16 mouse cellular contexts compared by ENCODE assay signal in genomic region chr13:99593846-99594813, GRCm38 (mm10).
DNase-seq lines count a peak whose midpoint lies in the region; ATAC-seq and TF ChIP-seq lines count a peak whose summit lies in the region.
"Had no signal": no experiment of that assay in that cellular context is flagged by ENCODE, and none has a peak within 500 bp of the region (broad histone marks: within the 10 kb centered on the region; RNA-seq: fewer than 3 reads in every experiment).

No protein-coding gene starts in this region.

- intact Hi-C loops in gastrocnemius, adult 2 months (cut with DNase I): no loop called here

- H3K27me3 ChIP-seq in forebrain, embryonic 16.5 days (replicated peaks; ENCODE audit: control insufficient read depth, insufficient read depth, low read length): no peaks in the 10 kb centered on the region
- no peaks in the 10 kb centered on the region for H3K27me3 ChIP-seq in midbrain, embryonic 11.5 days (ENCODE audit: control insufficient read depth, insufficient read depth, low read length)
- H3K27me3 ChIP-seq: heart, embryonic 15.5 days; intestine, embryonic 15.5 days had no signal

- no peaks in the 10 kb centered on the region for H3K36me3 ChIP-seq in forebrain, embryonic 16.5 days (ENCODE audit: control insufficient read depth, insufficient read depth)
- H3K36me3 ChIP-seq in midbrain, embryonic 11.5 days (ENCODE audit: control insufficient read depth, insufficient read depth, low read length): no peaks in the 10 kb centered on the region
- H3K36me3 ChIP-seq: heart, embryonic 15.5 days; intestine, embryonic 15.5 days had no signal

- H3K9me3 ChIP-seq in forebrain, embryonic 16.5 days (ENCODE audit: control insufficient read depth, low read length): no peaks in the 10 kb centered on the region
- no peaks in the 10 kb centered on the region for H3K9me3 ChIP-seq in midbrain, embryonic 11.5 days (ENCODE audit: control insufficient read depth, low read length)
- H3K9me3 ChIP-seq: heart, embryonic 15.5 days; intestine, embryonic 15.5 days had no signal

- no peak overlapping the region for H3K4me3 ChIP-seq in layer of hippocampus, adult 2 months
- no peak overlapping the region for H3K4me3 ChIP-seq in forebrain, embryonic 16.5 days (replicated peaks; ENCODE audit: low read length)
- H3K4me3 ChIP-seq in midbrain, embryonic 11.5 days (ENCODE audit: low read depth, low read length): no peak overlapping the region
- no peak overlapping the region for H3K4me3 ChIP-seq in gastrocnemius, adult 2 months
- H3K4me3 ChIP-seq: erythroblast, embryonic 14.5 days; heart, embryonic 15.5 days; intestine, embryonic 15.5 days had no signal

- H3K27ac ChIP-seq in layer of hippocampus, adult 2 months: peak overlapping the region; percentile 85
- no peak overlapping the region for H3K27ac ChIP-seq in forebrain, embryonic 16.5 days (ENCODE audit: low read length)
- peak overlapping the region; percentile 58 for H3K27ac ChIP-seq in midbrain, embryonic 11.5 days (ENCODE audit: low read depth, low read length)
- H3K27ac ChIP-seq in gastrocnemius, adult 2 months: no peak overlapping the region
- H3K27ac ChIP-seq: heart, embryonic 15.5 days; intestine, embryonic 15.5 days had no signal

- WGBS in forebrain, embryonic 16.5 days: 24% methylated on average over 17 of the region's 17 CpGs
- WGBS in midbrain, embryonic 11.5 days: 38% methylated on average over 17 of the region's 17 CpGs

- no peak for TF ChIP-seq CTCF in layer of hippocampus, adult 2 months (conservative IDR thresholded peaks at IDR 0.05)
- no peak for TF ChIP-seq CTCF in gastrocnemius, adult 2 months (IDR thresholded peaks at IDR 0.05)

- DNase-seq in layer of hippocampus, adult 2 months (ENCODE audit: low spot score in 2 of 2): no peak
- no peak for DNase-seq in layer of hippocampus, adult 9-10 months (ENCODE audit: low spot score)
- DNase-seq in midbrain, embryonic 11.5 days (ENCODE audit: low spot score, missing footprints): peak; percentile 89
- peak; percentile 57 for DNase-seq in retina, embryonic 14.5 days (ENCODE audit: low spot score)
- no peak for DNase-seq in MN1 (ENCODE audit: low spot score)
- DNase-seq in gastrocnemius, adult 2 months: no peak
- no peak for DNase-seq in lung, postnatal 10 days
- DNase-seq: gastrocnemius, postnatal 25 days; kidney, postnatal 4 days; lung, postnatal 14 days; spleen, adult 18-20 months had no signal

- peak; percentile 34; the same call in 1 of the 2 replicates for ATAC-seq in forebrain, embryonic 16.5 days
- peak; percentile 86 for ATAC-seq in midbrain, embryonic 11.5 days (ENCODE audit: low FRiP score)
- ATAC-seq: activated CD4-positive, CD25-positive, alpha-beta regulatory T cell, adult 4 months; intestine, embryonic 15.5 days had no signal

- no peak overlapping the region for H3K9ac ChIP-seq in forebrain, embryonic 16.5 days (replicated peaks; ENCODE audit: low read depth, low read length)
- H3K9ac ChIP-seq in midbrain, embryonic 11.5 days (ENCODE audit: low read length): 0 out of 2 replicates have a peak overlapping the region, but pooled peaks have one; percentile 24
- H3K9ac ChIP-seq: heart, embryonic 15.5 days; intestine, embryonic 15.5 days had no signal

- H3K4me1 ChIP-seq in forebrain, embryonic 16.5 days (replicated peaks; ENCODE audit: control insufficient read depth, insufficient read depth, low read length): peaks cover 15% of the 10 kb centered on the region
- H3K4me1 ChIP-seq in midbrain, embryonic 11.5 days (ENCODE audit: control insufficient read depth, insufficient read depth, low read length): peaks cover 19% of the 10 kb centered on the region

- no peak overlapping the region for H3K4me2 ChIP-seq in forebrain, embryonic 16.5 days (ENCODE audit: low read length)
- peak overlapping the region; percentile 19; the same call in 1 of the 2 replicates for H3K4me2 ChIP-seq in midbrain, embryonic 11.5 days
- H3K4me2 ChIP-seq: heart, embryonic 15.5 days; intestine, embryonic 15.5 days had no signal

Comparison
In these comparisons a context has a peak if more than half of its experiments do, and no peak if none do; other contexts are left out.
1. DNase-seq: peak in midbrain, embryonic 11.5 days (single experiment) and retina, embryonic 14.5 days (single experiment); none in layer of hippocampus, adult 2 months (0 of 2), layer of hippocampus, adult 9-10 months (single experiment), MN1 (single experiment), gastrocnemius, adult 2 months (single experiment) and lung, postnatal 10 days (single experiment).
2. H3K27ac ChIP-seq: peak in layer of hippocampus, adult 2 months (single experiment) and midbrain, embryonic 11.5 days (single experiment); none in forebrain, embryonic 16.5 days (single experiment) and gastrocnemius, adult 2 months (single experiment).